Mouse (Mus musculus): ENCODE data around the gene Lrmp.

- TF ChIP-seq ETS1 (conservative IDR thresholded peaks at IDR 0.05; ENCODE audit: low read depth, low read length) (no peak), POLR2A (IDR thresholded peaks at IDR 0.05; ENCODE audit: low read depth, low read length) (no peak), EP300 (IDR thresholded peaks at IDR 0.05; ENCODE audit: low read length) (no peak), CTCF (conservative IDR thresholded peaks at IDR 0.05 in 1 of 2, IDR thresholded peaks at IDR 0.05 in 1 of 2; ENCODE audit: low read depth in 2 of 2, low read length in 2 of 2) (no peak)
Observed at GRCm38 (mm10) chr6:145176474-145176873, 61.0 kb downstream of the Lrmp start.

All from CH12.LX (cell line).